Mouse (Mus musculus): ENCODE results near the gene E130208F15Rik. TPM values are rescaled to one million over a fixed set of nuclear protein-coding genes. Genes with fewer than 3 reads are reported as not detected.

Gene E130208F15Rik
- 1.4 TPM for polyA plus RNA-seq (2014; fragmentation: Illumina TruSeq; extraction: RNeasy Lipid Tissue Mini Kit (QIAGEN cat#74804); ENCODE audit: low read depth, low replicate concordance)

DNA sequence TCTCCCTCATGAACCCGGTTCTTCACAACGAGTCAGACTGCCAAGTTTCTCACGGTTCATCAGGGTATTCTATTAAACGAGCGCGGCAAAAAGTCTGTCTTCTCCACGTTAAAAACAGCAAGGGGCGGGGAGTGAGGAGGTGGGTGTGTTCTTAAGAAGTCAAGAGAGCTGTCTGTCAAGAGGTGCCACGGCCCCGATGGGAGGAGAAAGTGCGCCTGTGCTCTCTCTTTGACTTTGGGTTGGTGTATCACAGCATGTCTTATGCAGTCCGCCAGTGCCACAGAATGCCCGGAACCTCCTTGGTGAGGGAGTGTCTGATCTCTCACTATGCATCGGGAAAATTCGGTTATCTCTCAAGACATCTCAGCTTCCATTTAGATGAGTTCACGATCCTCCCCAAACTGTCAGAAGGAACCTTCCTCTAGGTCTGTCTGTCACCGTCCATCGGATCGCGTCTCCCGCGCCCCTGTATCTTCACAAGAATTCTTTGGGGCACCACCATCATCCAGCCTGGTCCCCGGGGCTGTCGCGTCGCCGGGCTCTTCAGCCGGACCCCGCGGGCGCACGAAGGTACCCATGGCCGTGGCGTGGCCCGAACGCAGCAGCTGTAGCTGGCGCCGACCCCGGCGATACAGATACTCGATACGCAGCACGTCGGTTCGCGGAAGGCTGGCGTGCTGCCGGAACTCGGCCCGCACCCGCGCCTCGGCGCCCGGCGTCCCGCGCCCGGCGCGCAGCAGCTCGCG is at the start of gene E130208F15Rik:
Gene E130208F15Rik, plus strand, starts transcription at position 202 of the 746 bp plus-strand sequence.

DNA sequence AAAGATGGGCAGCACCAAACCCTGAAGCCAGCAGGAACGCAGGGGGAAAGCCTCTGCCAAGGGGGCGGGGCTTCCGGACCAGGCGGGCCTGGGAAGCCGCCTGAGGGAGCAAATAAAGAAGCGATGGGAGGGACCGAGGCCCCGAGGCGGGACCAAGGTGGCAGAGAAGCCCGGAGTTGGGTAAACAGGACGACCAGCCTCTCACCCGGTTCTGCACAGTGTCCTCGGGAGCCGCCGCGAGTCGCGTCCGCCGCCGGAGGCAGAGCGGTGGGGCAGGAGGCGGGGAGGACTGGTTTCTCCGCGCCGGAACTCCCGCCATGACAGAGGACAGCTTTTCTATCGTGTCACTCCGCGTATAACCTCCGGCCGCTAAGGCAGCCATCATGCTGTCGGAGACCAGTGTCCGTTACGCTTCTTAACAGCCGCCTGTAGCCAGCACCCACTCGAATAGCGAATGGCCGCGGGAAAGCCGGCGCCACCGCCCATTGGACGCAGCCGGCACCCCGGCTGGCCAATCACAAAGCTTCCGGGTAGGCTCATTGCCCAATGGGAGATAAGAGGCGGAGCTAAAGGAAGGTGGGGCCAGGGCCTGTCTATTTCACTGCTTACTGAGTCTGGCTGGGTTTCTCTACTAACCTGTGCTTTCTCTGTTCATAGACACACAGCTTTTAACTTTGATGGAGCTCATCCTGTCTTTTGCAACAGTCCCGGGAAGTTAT is 41.4 kb upstream of the E130208F15Rik start, which contains the start of the genes Thap8 and Wdr62:
Gene Thap8, plus strand, starts transcription at position 144 of the 719 bp plus-strand sequence.
Gene Wdr62, minus strand, starts transcription at position 469 of the 719 bp plus-strand sequence.

DNA sequence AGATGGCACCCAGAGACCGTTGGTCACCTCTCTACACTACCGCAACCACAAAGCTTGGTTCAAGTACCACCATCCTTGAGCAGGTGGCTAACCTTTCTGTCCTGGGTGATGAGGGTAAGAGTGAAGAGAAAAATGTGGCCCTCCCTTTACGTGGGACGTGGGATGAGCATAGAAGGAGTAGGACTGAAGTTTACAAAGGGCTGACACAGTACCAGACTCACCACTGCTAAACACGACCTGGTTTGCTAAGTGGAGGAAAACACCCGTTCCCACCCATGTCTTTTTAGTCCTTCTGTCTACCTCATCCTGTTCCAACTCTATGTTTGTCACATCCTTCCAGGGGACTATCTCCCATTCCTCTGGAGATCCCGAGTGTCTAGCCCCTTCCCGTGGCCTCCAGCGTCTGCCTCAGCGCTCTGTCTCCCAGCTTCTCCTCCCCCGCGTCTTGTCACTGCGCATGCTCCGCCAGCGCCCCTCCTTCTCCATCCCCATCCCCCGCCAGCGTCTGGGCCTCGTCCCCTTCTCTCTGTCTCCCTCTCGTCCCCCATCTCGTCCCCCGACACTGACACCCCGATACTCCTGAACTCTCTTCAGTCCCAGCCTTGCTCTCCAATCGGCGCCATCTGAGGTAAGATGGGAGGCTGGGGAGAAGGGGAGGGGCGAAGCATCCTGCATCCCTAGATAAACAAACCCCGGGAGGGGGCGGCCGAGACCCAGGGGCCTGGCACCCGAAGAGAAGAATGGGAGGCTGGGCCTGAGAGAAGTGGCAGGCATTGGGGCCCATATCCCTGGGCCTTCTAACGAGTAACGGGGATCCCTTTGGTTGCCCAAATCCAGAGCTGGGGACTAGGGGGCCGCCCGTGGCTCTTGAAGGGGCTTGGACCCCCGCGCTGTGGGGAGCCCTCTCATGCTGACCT is 30.1 kb upstream of the E130208F15Rik start, which contains the start of gene Clip3:
Gene Clip3, plus strand, starts transcription at position 514 of the 917 bp plus-strand sequence.

DNA sequence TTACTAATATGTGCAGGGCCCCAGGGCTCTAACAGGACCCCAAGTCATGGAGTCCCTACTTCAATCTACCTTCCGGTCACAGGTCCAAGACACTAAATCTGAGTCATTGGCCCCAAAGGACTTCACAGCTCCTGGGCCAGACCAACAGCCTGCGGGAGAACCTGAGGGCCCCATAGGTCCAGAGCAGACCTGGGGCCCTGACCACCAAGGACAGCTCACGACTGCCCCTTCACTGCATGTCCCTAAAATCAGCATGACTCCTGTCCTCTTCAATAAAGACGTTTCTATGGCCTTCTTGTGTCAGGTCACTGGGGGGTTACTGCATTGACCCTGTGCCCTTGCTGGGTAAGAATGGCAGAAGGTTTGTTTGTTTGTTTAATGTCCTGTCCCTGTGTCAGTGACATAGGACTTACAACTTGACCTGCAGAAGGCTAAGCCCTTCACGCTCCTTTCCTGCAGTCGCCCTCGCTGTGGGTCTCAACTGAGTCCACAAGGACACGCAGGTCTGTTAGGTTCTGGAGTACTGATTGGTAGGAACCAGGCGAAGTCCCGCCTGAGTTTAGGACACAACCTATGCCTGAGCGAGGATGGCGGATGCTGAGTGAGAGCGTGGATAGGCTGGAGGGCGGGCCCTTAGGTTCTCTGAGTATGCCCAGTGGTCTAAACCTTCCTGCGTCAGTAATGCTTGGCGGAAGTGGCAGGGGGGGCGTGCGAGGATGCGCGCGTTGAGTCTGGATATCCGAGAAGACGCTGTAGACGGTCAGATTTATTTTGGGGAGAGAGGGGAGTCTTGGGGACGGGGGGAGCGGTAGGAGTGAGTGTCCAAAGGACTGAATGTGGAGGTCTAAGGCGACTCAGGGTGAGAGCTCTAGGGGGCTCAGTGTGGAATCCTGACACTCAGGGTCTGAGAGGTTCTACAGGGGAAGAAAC is 13.2 kb upstream of the E130208F15Rik start, which contains the start of gene Alkbh6:
Gene Alkbh6, plus strand, starts transcription at position 642 of the 930 bp plus-strand sequence.

DNA sequence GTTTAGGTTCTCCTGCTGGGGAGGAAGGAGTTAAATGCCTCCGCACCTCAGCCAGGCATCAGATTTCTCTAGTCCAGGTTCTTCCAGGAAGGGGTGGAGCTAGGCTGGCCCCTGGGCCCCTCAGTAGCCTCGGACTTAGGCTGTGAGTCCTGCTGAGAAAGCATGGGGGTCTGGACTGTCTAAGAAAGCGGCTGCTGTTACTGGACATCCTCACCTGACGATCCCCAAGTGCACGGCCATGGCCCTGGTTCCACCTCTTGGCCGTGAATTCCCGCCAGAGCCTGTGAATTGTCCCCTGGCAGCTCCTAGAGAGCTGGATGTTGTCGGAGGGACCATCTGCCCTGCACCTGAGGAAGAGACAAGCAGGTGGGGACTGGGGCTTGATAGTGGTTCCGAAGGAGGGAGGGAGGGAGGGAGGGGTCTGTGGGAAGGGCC is 6.8 kb upstream of the E130208F15Rik start, which contains the start of gene Syne4:
Gene Syne4, plus strand, starts transcription at position 87 of the 435 bp plus-strand sequence.

DNA sequence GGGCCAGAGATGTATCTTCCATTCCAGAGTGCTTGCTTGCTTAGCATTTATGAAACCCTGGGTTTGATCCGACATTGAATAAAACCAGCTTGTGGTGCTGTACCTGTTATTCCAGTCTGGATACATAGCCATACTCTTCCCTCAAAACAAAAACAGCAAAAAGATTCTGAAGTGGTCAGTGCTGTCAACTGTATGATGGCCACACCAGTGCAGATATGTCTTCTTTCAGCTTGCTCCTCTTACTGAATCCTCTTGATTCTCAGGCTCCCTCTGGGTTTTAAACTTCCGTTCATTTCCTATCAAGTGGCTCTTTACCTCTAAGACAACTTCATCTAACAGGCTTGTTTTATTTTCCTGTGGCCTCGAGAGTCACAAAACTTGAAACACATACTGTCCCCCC is 2.3 kb downstream of the E130208F15Rik start, which contains the start of gene Sdhaf1:
Gene Sdhaf1, minus strand, starts transcription at position 101 of the 400 bp plus-strand sequence.

DNA sequence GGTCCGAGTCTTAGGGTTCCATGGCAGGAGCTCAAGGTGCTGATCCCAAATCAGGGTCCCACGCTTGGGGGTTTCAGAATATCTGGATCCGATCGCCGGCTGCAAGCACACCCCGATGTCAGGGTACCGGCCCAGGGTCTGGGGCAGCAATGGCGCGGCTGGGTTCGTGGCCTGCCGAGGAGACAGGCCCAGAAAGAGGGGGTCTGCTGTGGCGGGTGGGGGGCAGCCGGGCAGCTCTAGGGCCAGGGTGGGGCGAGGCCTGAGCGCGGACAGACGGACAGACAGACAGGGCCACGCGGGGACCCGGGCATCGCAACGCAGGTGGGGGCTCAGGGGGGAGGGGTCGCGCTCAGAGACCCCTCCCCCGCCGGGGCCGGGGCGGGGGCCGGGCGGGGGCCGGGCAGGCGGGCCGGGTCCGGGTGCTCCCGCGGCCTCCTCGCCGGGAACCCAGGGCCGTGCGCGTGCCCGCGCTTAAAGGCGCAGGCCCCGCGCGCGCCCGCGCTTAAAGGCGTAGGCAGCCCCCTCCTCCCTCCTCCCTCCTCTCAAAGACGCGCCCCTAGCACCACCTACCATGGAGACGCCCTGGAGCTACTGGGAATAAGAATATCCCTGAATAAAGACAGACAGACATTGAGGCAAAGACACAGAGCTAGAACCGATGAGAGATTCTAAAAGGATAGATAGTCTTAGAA is 41.3 kb downstream of the E130208F15Rik start, which contains the start of gene Lrfn3:
Gene Lrfn3, minus strand, starts transcription at position 121 of the 692 bp plus-strand sequence.

Other genes starting within 250 kb of the E130208F15Rik start
- 2.0 TPM for gene Zfp82, start 248.8 kb upstream of the E130208F15Rik start, polyA plus RNA-seq (2014; fragmentation: Illumina TruSeq; extraction: RNeasy Lipid Tissue Mini Kit (QIAGEN cat#74804); ENCODE audit: low read depth, low replicate concordance)
- gene Gm26920, start 231.3 kb upstream of the E130208F15Rik start, polyA plus RNA-seq (2014; fragmentation: Illumina TruSeq; extraction: RNeasy Lipid Tissue Mini Kit (QIAGEN cat#74804); ENCODE audit: low read depth, low replicate concordance), result not detected
- gene Zfp566, start 231.2 kb upstream of the E130208F15Rik start, polyA plus RNA-seq (2014; fragmentation: Illumina TruSeq; extraction: RNeasy Lipid Tissue Mini Kit (QIAGEN cat#74804); ENCODE audit: low read depth, low replicate concordance), result 1.9 TPM
- gene Zfp260, start 227.0 kb upstream of the E130208F15Rik start, polyA plus RNA-seq (2014; fragmentation: Illumina TruSeq; extraction: RNeasy Lipid Tissue Mini Kit (QIAGEN cat#74804); ENCODE audit: low read depth, low replicate concordance), result 97.5 TPM
- 0.93 TPM for gene Zfp382, start 199.8 kb upstream of the E130208F15Rik start, polyA plus RNA-seq (2014; fragmentation: Illumina TruSeq; extraction: RNeasy Lipid Tissue Mini Kit (QIAGEN cat#74804); ENCODE audit: low read depth, low replicate concordance)
- 32.4 TPM for gene Zfp146, start 152.0 kb upstream of the E130208F15Rik start, polyA plus RNA-seq (2014; fragmentation: Illumina TruSeq; extraction: RNeasy Lipid Tissue Mini Kit (QIAGEN cat#74804); ENCODE audit: low read depth, low replicate concordance)
- not detected for gene Cox7a1, start 137.6 kb upstream of the E130208F15Rik start, polyA plus RNA-seq (2014; fragmentation: Illumina TruSeq; extraction: RNeasy Lipid Tissue Mini Kit (QIAGEN cat#74804); ENCODE audit: low read depth, low replicate concordance)
- 58.2 TPM for gene Capns1, start 122.9 kb upstream of the E130208F15Rik start, polyA plus RNA-seq (2014; fragmentation: Illumina TruSeq; extraction: RNeasy Lipid Tissue Mini Kit (QIAGEN cat#74804); ENCODE audit: low read depth, low replicate concordance)
- not detected for gene Polr2i, start 89.8 kb upstream of the E130208F15Rik start, polyA plus RNA-seq (2014; fragmentation: Illumina TruSeq; extraction: RNeasy Lipid Tissue Mini Kit (QIAGEN cat#74804); ENCODE audit: low read depth, low replicate concordance)
- gene Tbcb, start 89.5 kb upstream of the E130208F15Rik start, polyA plus RNA-seq (2014; fragmentation: Illumina TruSeq; extraction: RNeasy Lipid Tissue Mini Kit (QIAGEN cat#74804); ENCODE audit: low read depth, low replicate concordance), result 7.6 TPM
- not detected for gene Ovol3, start 86.0 kb upstream of the E130208F15Rik start, polyA plus RNA-seq (2014; fragmentation: Illumina TruSeq; extraction: RNeasy Lipid Tissue Mini Kit (QIAGEN cat#74804); ENCODE audit: low read depth, low replicate concordance)
- not detected for gene Thap8, start 41.6 kb upstream of the E130208F15Rik start, polyA plus RNA-seq (2014; fragmentation: Illumina TruSeq; extraction: RNeasy Lipid Tissue Mini Kit (QIAGEN cat#74804); ENCODE audit: low read depth, low replicate concordance)
- gene Wdr62, start 41.3 kb upstream of the E130208F15Rik start, polyA plus RNA-seq (2014; fragmentation: Illumina TruSeq; extraction: RNeasy Lipid Tissue Mini Kit (QIAGEN cat#74804); ENCODE audit: low read depth, low replicate concordance), result not detected
- gene Clip3, start 30.0 kb upstream of the E130208F15Rik start, polyA plus RNA-seq (2014; fragmentation: Illumina TruSeq; extraction: RNeasy Lipid Tissue Mini Kit (QIAGEN cat#74804); ENCODE audit: low read depth, low replicate concordance), result 1.7 TPM
- gene Alkbh6, start 13.0 kb upstream of the E130208F15Rik start, polyA plus RNA-seq (2014; fragmentation: Illumina TruSeq; extraction: RNeasy Lipid Tissue Mini Kit (QIAGEN cat#74804); ENCODE audit: low read depth, low replicate concordance), result 4.7 TPM
- gene Syne4, start 6.9 kb upstream of the E130208F15Rik start, polyA plus RNA-seq (2014; fragmentation: Illumina TruSeq; extraction: RNeasy Lipid Tissue Mini Kit (QIAGEN cat#74804); ENCODE audit: low read depth, low replicate concordance), result 5.0 TPM
- 5.7 TPM for gene Sdhaf1, start 2.2 kb downstream of the E130208F15Rik start, polyA plus RNA-seq (2014; fragmentation: Illumina TruSeq; extraction: RNeasy Lipid Tissue Mini Kit (QIAGEN cat#74804); ENCODE audit: low read depth, low replicate concordance)
- gene Lrfn3, start 41.0 kb downstream of the E130208F15Rik start, polyA plus RNA-seq (2014; fragmentation: Illumina TruSeq; extraction: RNeasy Lipid Tissue Mini Kit (QIAGEN cat#74804); ENCODE audit: low read depth, low replicate concordance), result 0.69 TPM
- 0.97 TPM for gene Tyrobp, start 92.0 kb downstream of the E130208F15Rik start, polyA plus RNA-seq (2014; fragmentation: Illumina TruSeq; extraction: RNeasy Lipid Tissue Mini Kit (QIAGEN cat#74804); ENCODE audit: low read depth, low replicate concordance)
- gene Hcst, start 98.1 kb downstream of the E130208F15Rik start, polyA plus RNA-seq (2014; fragmentation: Illumina TruSeq; extraction: RNeasy Lipid Tissue Mini Kit (QIAGEN cat#74804); ENCODE audit: low read depth, low replicate concordance), result not detected
- not detected for gene Nfkbid, start 100.0 kb downstream of the E130208F15Rik start, polyA plus RNA-seq (2014; fragmentation: Illumina TruSeq; extraction: RNeasy Lipid Tissue Mini Kit (QIAGEN cat#74804); ENCODE audit: low read depth, low replicate concordance)
- 1.6 TPM for gene Aplp1, start 123.8 kb downstream of the E130208F15Rik start, polyA plus RNA-seq (2014; fragmentation: Illumina TruSeq; extraction: RNeasy Lipid Tissue Mini Kit (QIAGEN cat#74804); ENCODE audit: low read depth, low replicate concordance)
- not detected for gene Kirrel2, start 135.9 kb downstream of the E130208F15Rik start, polyA plus RNA-seq (2014; fragmentation: Illumina TruSeq; extraction: RNeasy Lipid Tissue Mini Kit (QIAGEN cat#74804); ENCODE audit: low read depth, low replicate concordance)
- 3.5 TPM for gene Nphs1, start 136.6 kb downstream of the E130208F15Rik start, polyA plus RNA-seq (2014; fragmentation: Illumina TruSeq; extraction: RNeasy Lipid Tissue Mini Kit (QIAGEN cat#74804); ENCODE audit: low read depth, low replicate concordance)
- 2.5 TPM for gene Prodh2, start 171.9 kb downstream of the E130208F15Rik start, polyA plus RNA-seq (2014; fragmentation: Illumina TruSeq; extraction: RNeasy Lipid Tissue Mini Kit (QIAGEN cat#74804); ENCODE audit: low read depth, low replicate concordance)
- gene Arhgap33, start 213.3 kb downstream of the E130208F15Rik start, polyA plus RNA-seq (2014; fragmentation: Illumina TruSeq; extraction: RNeasy Lipid Tissue Mini Kit (QIAGEN cat#74804); ENCODE audit: low read depth, low replicate concordance), result 0.12 TPM
- gene Hspb6, start 230.4 kb downstream of the E130208F15Rik start, polyA plus RNA-seq (2014; fragmentation: Illumina TruSeq; extraction: RNeasy Lipid Tissue Mini Kit (QIAGEN cat#74804); ENCODE audit: low read depth, low replicate concordance), result 6.5 TPM
- gene Proser3, start 230.6 kb downstream of the E130208F15Rik start, polyA plus RNA-seq (2014; fragmentation: Illumina TruSeq; extraction: RNeasy Lipid Tissue Mini Kit (QIAGEN cat#74804); ENCODE audit: low read depth, low replicate concordance), result 0.81 TPM
- gene Lin37, start 238.1 kb downstream of the E130208F15Rik start, polyA plus RNA-seq (2014; fragmentation: Illumina TruSeq; extraction: RNeasy Lipid Tissue Mini Kit (QIAGEN cat#74804); ENCODE audit: low read depth, low replicate concordance), result not detected
- gene U2af1l4, start 241.6 kb downstream of the E130208F15Rik start, polyA plus RNA-seq (2014; fragmentation: Illumina TruSeq; extraction: RNeasy Lipid Tissue Mini Kit (QIAGEN cat#74804); ENCODE audit: low read depth, low replicate concordance), result 15.9 TPM
- gene Gm49396, start 241.6 kb downstream of the E130208F15Rik start, polyA plus RNA-seq (2014; fragmentation: Illumina TruSeq; extraction: RNeasy Lipid Tissue Mini Kit (QIAGEN cat#74804); ENCODE audit: low read depth, low replicate concordance), result 2.1 TPM
- 24.8 TPM for gene Psenen, start 241.9 kb downstream of the E130208F15Rik start, polyA plus RNA-seq (2014; fragmentation: Illumina TruSeq; extraction: RNeasy Lipid Tissue Mini Kit (QIAGEN cat#74804); ENCODE audit: low read depth, low replicate concordance)
- not detected for gene Igflr1, start 243.7 kb downstream of the E130208F15Rik start, polyA plus RNA-seq (2014; fragmentation: Illumina TruSeq; extraction: RNeasy Lipid Tissue Mini Kit (QIAGEN cat#74804); ENCODE audit: low read depth, low replicate concordance)